Comparison of ENCODE assay signal across 23 mouse cellular contexts in the genomic region with DNA sequence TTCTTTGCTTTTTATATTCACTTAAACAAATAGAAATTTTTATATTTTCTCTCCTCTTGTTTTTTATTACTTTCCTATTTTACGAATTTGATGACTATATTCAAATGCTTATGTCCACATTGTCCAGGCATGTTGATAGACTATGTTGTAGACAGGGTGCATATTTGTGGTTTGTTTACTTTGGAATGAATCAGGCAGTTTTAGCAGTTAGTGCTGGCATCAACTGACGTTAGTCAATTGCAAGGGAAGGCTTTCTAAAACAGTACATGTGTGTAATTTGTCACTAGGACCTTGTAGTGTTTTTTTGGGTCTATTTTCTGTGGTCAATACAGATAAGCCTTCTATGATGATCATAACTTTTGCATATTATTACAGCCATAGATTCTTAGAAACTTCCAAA. TPM values are rescaled to one million over a fixed set of nuclear protein-coding genes. Genes with fewer than 3 reads are reported as not detected.
DNase-seq lines count a peak whose midpoint lies in the region; ATAC-seq lines count a peak whose summit lies in the region.
"Had no signal": no experiment of that assay in that cellular context is flagged by ENCODE, and none has a peak within 500 bp of the region (broad histone marks: within the 10 kb centered on the region; RNA-seq: fewer than 3 reads in every experiment).

No protein-coding gene starts in this region.

- no peak overlapping the region for H3K9ac ChIP-seq in embryonic facial prominence, embryonic 14.5 days (ENCODE audit: low read depth, low read length)
- H3K9ac ChIP-seq: forebrain, embryonic 13.5 days; forebrain, postnatal 0 days; heart, embryonic 15.5 days; hindbrain, embryonic 15.5 days had no signal

- ATAC-seq in embryonic facial prominence, embryonic 14.5 days (ENCODE audit: low read depth), result no peak
- ATAC-seq: activated CD4-positive, CD25-positive, alpha-beta regulatory T cell, adult 4 months; forebrain, embryonic 13.5 days; forebrain, postnatal 0 days; intestine, embryonic 16.5 days had no signal

- H3K4me1 ChIP-seq in embryonic facial prominence, embryonic 14.5 days (ENCODE audit: control insufficient read depth, insufficient read depth, low read length), result no peaks in the 10 kb centered on the region
- no peaks in the 10 kb centered on the region for H3K4me1 ChIP-seq in embryonic facial prominence, embryonic 10.5 days
- H3K4me1 ChIP-seq: forebrain, embryonic 13.5 days; heart, embryonic 15.5 days; hindbrain, embryonic 15.5 days had no signal

- intact Hi-C loops in heart, postnatal 14 days (cut with DNase I), result no loop called here

- H3K4me2 ChIP-seq in embryonic facial prominence, embryonic 14.5 days (ENCODE audit: low read depth, low read length), result no peak overlapping the region
- H3K4me2 ChIP-seq: forebrain, embryonic 13.5 days; heart, embryonic 11.5 days; heart, embryonic 15.5 days; hindbrain, embryonic 15.5 days had no signal

- WGBS in embryonic facial prominence, embryonic 14.5 days, result 49% methylated on average over 2 of the region's 2 CpGs
- 79% methylated on average over 2 of the region's 2 CpGs for WGBS in embryonic facial prominence, embryonic 10.5 days

- no peaks in the 10 kb centered on the region for H3K27me3 ChIP-seq in embryonic facial prominence, embryonic 14.5 days (replicated peaks; ENCODE audit: control insufficient read depth, insufficient read depth, low read length)
- H3K27me3 ChIP-seq in embryonic facial prominence, embryonic 10.5 days (replicated peaks; ENCODE audit: low read depth, poor library complexity, severe bottlenecking), result no peaks in the 10 kb centered on the region
- H3K27me3 ChIP-seq: forebrain, embryonic 13.5 days; heart, embryonic 15.5 days; hindbrain, embryonic 15.5 days had no signal

- no peak overlapping the region for H3K4me3 ChIP-seq in embryonic facial prominence, embryonic 14.5 days (ENCODE audit: low read depth, low read length)
- H3K4me3 ChIP-seq in embryonic facial prominence, embryonic 10.5 days, result no peak overlapping the region
- H3K4me3 ChIP-seq: forebrain, embryonic 13.5 days; gastrocnemius, adult 2 months; heart, embryonic 15.5 days; hindbrain, embryonic 15.5 days had no signal

- no peak overlapping the region for H3K27ac ChIP-seq in embryonic facial prominence, embryonic 14.5 days (replicated peaks; ENCODE audit: low read depth, low read length)
- H3K27ac ChIP-seq in embryonic facial prominence, embryonic 10.5 days (replicated peaks), result no peak overlapping the region
- H3K27ac ChIP-seq: forebrain, embryonic 13.5 days; gastrocnemius, adult 2 months; heart, embryonic 15.5 days; hindbrain, embryonic 15.5 days had no signal

- H3K9me3 ChIP-seq in embryonic facial prominence, embryonic 14.5 days (ENCODE audit: control insufficient read depth, low read length), result no peaks in the 10 kb centered on the region
- H3K9me3 ChIP-seq in embryonic facial prominence, embryonic 10.5 days, result no peaks in the 10 kb centered on the region
- H3K9me3 ChIP-seq: forebrain, embryonic 13.5 days; heart, embryonic 15.5 days; hindbrain, embryonic 15.5 days had no signal

- no peaks in the 10 kb centered on the region for H3K36me3 ChIP-seq in embryonic facial prominence, embryonic 14.5 days (ENCODE audit: control insufficient read depth, insufficient read depth, low read length)
- H3K36me3 ChIP-seq in embryonic facial prominence, embryonic 10.5 days (replicated peaks), result no peaks in the 10 kb centered on the region
- H3K36me3 ChIP-seq: heart, embryonic 15.5 days; hindbrain, embryonic 15.5 days had no signal

- peak; percentile 27 for DNase-seq in embryonic facial prominence, embryonic 14.5 days (ENCODE audit: low spot score)
- no peak for DNase-seq in embryonic facial prominence, embryonic 10.5 days (ENCODE audit: low spot score)
- DNase-seq in 3134 (ENCODE audit: extremely low read depth, insufficient read length, low spot score) (peak; percentile 50), NIH3T3 (ENCODE audit: low read depth) (peak; percentile 88)
- peak; percentile 67 for DNase-seq in fibroblast of lung, adult 2 months (ENCODE audit: low read depth)
- no peak for DNase-seq in layer of hippocampus, postnatal 36 days
- DNase-seq in heart, postnatal 14 days, result no peak
- DNase-seq in gastrocnemius, postnatal 4 days (ENCODE audit: low spot score in 2 of 2), result no peak
- DNase-seq: adrenal gland, adult 2 months; adrenal gland, postnatal 36 days; cerebellum, adult 2 months; cerebellum, postnatal 10 days; forebrain, postnatal 0 days; gastrocnemius, adult 2 months; gastrocnemius, postnatal 25 days; heart, adult 18-20 months; heart, postnatal 36 days had no signal

RNA-seq across cellular contexts. Expression of gene P2ry12, which starts 27.9 kb away (rescaled TPM):
- 2.8 and 3.7 TPM in 2 replicates for polyA plus RNA-seq in embryonic facial prominence, embryonic 14.5 days (2014; fragmentation: Nextera tagmentation; extraction: Ambion mirVana)
- polyA plus RNA-seq in embryonic facial prominence, embryonic 10.5 days (2016; fragmentation: Nextera tagmentation; extraction: Ambion mirVana), result 0.65 and 1.0 TPM in 2 replicates
- total RNA-seq in layer of hippocampus, postnatal 36 days (2021), result 10 to 100 TPM; 43.1 to 46.3 TPM
- total RNA-seq in heart, postnatal 14 days (2021), result 1 to 10 TPM; 1.4 to 2.2 TPM
- total RNA-seq in gastrocnemius, postnatal 4 days (2021), result 1 to 10 TPM; 4.0 TPM

RNA-seq across cellular contexts. Expression of gene Igsf10, which starts 53.6 kb away (rescaled TPM):
- 24.3 and 26.0 TPM in 2 replicates for polyA plus RNA-seq in embryonic facial prominence, embryonic 14.5 days (2014; fragmentation: Nextera tagmentation; extraction: Ambion mirVana)
- polyA plus RNA-seq in embryonic facial prominence, embryonic 10.5 days (2016; fragmentation: Nextera tagmentation; extraction: Ambion mirVana), result 4.6 and 5.7 TPM in 2 replicates
- total RNA-seq in layer of hippocampus, postnatal 36 days (2021), result 1 to 10 TPM; 1.4 to 1.5 TPM
- total RNA-seq in heart, postnatal 14 days (2021), result 1 to 10 TPM; 6.5 to 8.1 TPM
- 10 to 100 TPM; 38.9 to 45.0 TPM for total RNA-seq in gastrocnemius, postnatal 4 days (2021)
- polyA plus RNA-seq: activated CD4-positive, CD25-positive, alpha-beta regulatory T cell, adult 4 months had no signal

Comparison
In these comparisons a context has a peak if more than half of its experiments do, and no peak if none do; other contexts are left out.
1. DNase-seq: peak in embryonic facial prominence, embryonic 14.5 days (single experiment), 3134 (single experiment), NIH3T3 (single experiment) and fibroblast of lung, adult 2 months (single experiment); none in embryonic facial prominence, embryonic 10.5 days (single experiment), layer of hippocampus, postnatal 36 days (0 of 2), heart, postnatal 14 days (0 of 2) and gastrocnemius, postnatal 4 days (0 of 2).
2. RNA of gene P2ry12, which starts 27.9 kb away (total RNA-seq): 43.1 to 46.3 TPM in layer of hippocampus, postnatal 36 days; 4.0 TPM in gastrocnemius, postnatal 4 days and 1.4 to 2.2 TPM in heart, postnatal 14 days; every median in the first group is over 4 times any median in the second.
3. RNA of gene Igsf10, which starts 53.6 kb away (total RNA-seq): 38.9 to 45.0 TPM in gastrocnemius, postnatal 4 days; 6.5 to 8.1 TPM in heart, postnatal 14 days and 1.4 to 1.5 TPM in layer of hippocampus, postnatal 36 days; every median in the first group is over 4 times any median in the second.